Mouse (Mus musculus) lung, postnatal 0 days (tissue): Measurements from ENCODE around the gene Rsrc1.

Experiments
- CTCF ChIP-seq: IDR thresholded peaks from 2 replicates; pipeline ENCODE4 v1.5.1; 2016; ENCODE audit warnings: antibody characterized with exemption, mild to moderate bottlenecking
- EP300 ChIP-seq: IDR thresholded peaks from 2 replicates; pipeline ENCODE4 v1.6.1; 2016; ENCODE audit warnings: antibody characterized with exemption, mild to moderate bottlenecking, control low read depth

- TF ChIP-seq EP300 (no peak), CTCF (no peak)
These were observed 358.4 kb downstream of the Rsrc1 start for GRCm38 (mm10) chr3:67339558-67339957.
